Mouse (Mus musculus): Measurements from ENCODE around the gene Gm884. TPM values are rescaled to one million over a fixed set of nuclear protein-coding genes. Genes with fewer than 3 reads are reported as not detected.

The Gm884 gene
- total and polyA plus RNA-seq, 3 experiments, result not detected

- Histone ChIP-seq H3K27ac (ENCODE audit: control insufficient read depth, low read depth, low read length) (no peak overlapping the region), H3K9me3 (replicated peaks; ENCODE audit: insufficient read depth, low read length) (no peaks in the 10 kb centered on the region), H3K9ac (ENCODE audit: control insufficient read depth, low read depth, low read length, poor library complexity, severe bottlenecking) (no peak overlapping the region), H3K4me3 (ENCODE audit: control insufficient read depth in 1 of 2, insufficient read depth in 1 of 2, low read depth in 2 of 2, low read length in 2 of 2) (no peak overlapping the region), H3K36me3 (ENCODE audit: control insufficient read depth in 1 of 2, insufficient read depth in 2 of 2, low read length in 2 of 2) (no peaks in the 10 kb centered on the region), H3K4me1 (ENCODE audit: control insufficient read depth in 1 of 2, insufficient read depth in 2 of 2, low read length in 2 of 2) (no peaks in the 10 kb centered on the region), H3K27me3 (ENCODE audit: control insufficient read depth in 1 of 2, insufficient read depth in 2 of 2, low read length in 2 of 2) (peaks cover 10 to 12% of the 10 kb centered on the region in 2 experiments), H3K79me2 (ENCODE audit: control insufficient read depth, insufficient read depth, low read length, poor library complexity) (no peaks in the 10 kb centered on the region)
- TF ChIP-seq MEF2A (IDR thresholded peaks at IDR 0.05; ENCODE audit: extremely low read depth, insufficient replicate concordance, low read depth, low read length, poor library complexity, severe bottlenecking) (no peak), CTCF (IDR thresholded peaks at IDR 0.05 in 2 of 3, conservative IDR thresholded peaks at IDR 0.05 in 1 of 3; ENCODE audit: control insufficient read depth in 1 of 3, insufficient read depth in 1 of 3, low read depth in 2 of 3, low read length in 3 of 3, poor library complexity in 1 of 3, severe bottlenecking in 1 of 3) (no peak), UBTF (IDR thresholded peaks at IDR 0.05; ENCODE audit: borderline replicate concordance, insufficient read depth, low read depth, low read length) (no peak)
- DNase-seq (ENCODE audit: low read depth, low spot score), result no peak
Measured at GRCm38 (mm10) chr11:103658189-103658588, 37.2 kb upstream of the Gm884 start.

GRCm38 (mm10) chr11:103656520-103656919, 35.6 kb upstream of the Gm884 start:
- TF ChIP-seq SMC3 (IDR thresholded peaks at IDR 0.05; ENCODE audit: low read depth, low read length) (no peak), MAX (IDR thresholded peaks at IDR 0.05; ENCODE audit: low read length) (peak; percentile 35; the same call in 1 of the 2 replicates), MXI1 (IDR thresholded peaks at IDR 0.05; ENCODE audit: low read depth, low read length) (peak; percentile 63), SIN3A (IDR thresholded peaks at IDR 0.05; ENCODE audit: low read length) (peak; percentile 62)
- H3K9me3 ChIP-seq (replicated peaks; ENCODE audit: insufficient read depth, low read length), result no peaks in the 10 kb centered on the region
- no peaks in the 10 kb centered on the region for H3K36me3 ChIP-seq (ENCODE audit: control insufficient read depth in 1 of 2, insufficient read depth in 2 of 2, low read length in 2 of 2)
- no peak overlapping the region for H3K27ac ChIP-seq (ENCODE audit: control insufficient read depth, low read depth, low read length)
- H3K4me1 ChIP-seq (ENCODE audit: control insufficient read depth in 1 of 2, insufficient read depth in 2 of 2, low read length in 2 of 2), result no peaks in the 10 kb centered on the region
- H3K79me2 ChIP-seq (ENCODE audit: control insufficient read depth, insufficient read depth, low read length, poor library complexity), result no peaks in the 10 kb centered on the region
- no peak overlapping the region for H3K9ac ChIP-seq (ENCODE audit: control insufficient read depth, low read depth, low read length, poor library complexity, severe bottlenecking)
- peak; percentile 79 for DNase-seq (ENCODE audit: low read depth, low spot score)
- no peak overlapping the region for H3K4me3 ChIP-seq (ENCODE audit: control insufficient read depth in 1 of 2, insufficient read depth in 1 of 2, low read depth in 2 of 2, low read length in 2 of 2)
- H3K27me3 ChIP-seq (ENCODE audit: control insufficient read depth in 1 of 2, insufficient read depth in 2 of 2, low read length in 2 of 2), result peaks cover 10 to 12% of the 10 kb centered on the region in 2 experiments

DNA sequence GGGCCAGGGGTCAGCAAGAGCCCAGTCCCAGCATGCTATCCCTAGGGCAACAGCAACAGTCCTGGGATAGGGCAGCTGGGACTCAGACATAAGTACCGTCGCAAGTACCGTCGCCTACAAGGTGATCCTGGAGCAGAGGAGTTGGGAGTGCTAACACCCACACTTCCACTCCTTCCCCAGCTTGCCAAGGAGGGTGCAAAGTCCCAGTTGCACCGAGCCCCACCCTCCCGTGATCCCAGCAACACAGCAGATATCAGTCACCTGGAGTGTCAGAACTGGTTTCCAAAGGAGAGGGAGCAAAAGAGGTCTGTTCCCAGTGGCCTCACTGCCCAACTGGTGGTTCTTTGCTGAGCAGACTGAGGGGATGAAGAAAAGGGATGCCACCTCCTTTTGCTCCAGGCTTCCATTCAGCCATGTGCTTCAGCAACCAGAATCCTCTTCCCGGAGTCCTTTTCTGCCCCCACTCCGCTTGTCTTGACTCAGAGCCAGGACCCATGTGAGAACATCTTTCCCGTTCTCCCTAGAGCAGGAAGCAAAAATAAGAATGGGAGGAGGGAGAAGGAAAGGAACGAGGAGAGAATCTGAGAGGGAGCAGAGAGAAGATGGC, 32.5 kb upstream of the Gm884 start:
- no peak overlapping the region for H3K4me3 ChIP-seq (ENCODE audit: control insufficient read depth in 1 of 2, insufficient read depth in 1 of 2, low read depth in 2 of 2, low read length in 2 of 2)
- no peaks in the 10 kb centered on the region for H3K4me1 ChIP-seq (ENCODE audit: control insufficient read depth in 1 of 2, insufficient read depth in 2 of 2, low read length in 2 of 2)
- no peak overlapping the region for H3K27ac ChIP-seq (ENCODE audit: control insufficient read depth, low read depth, low read length)
- no peak for DNase-seq (ENCODE audit: low read depth, low spot score)
- no peaks in the 10 kb centered on the region for H3K36me3 ChIP-seq (ENCODE audit: control insufficient read depth in 1 of 2, insufficient read depth in 2 of 2, low read length in 2 of 2)
- TF ChIP-seq ETS1 (IDR thresholded peaks at IDR 0.05; ENCODE audit: low read depth, low read length) (no peak), EP300 (IDR thresholded peaks at IDR 0.05; ENCODE audit: low read depth in 1 of 2, low read length in 2 of 2) (no peak), SMC3 (IDR thresholded peaks at IDR 0.05; ENCODE audit: low read depth, low read length) (no peak), JUND (IDR thresholded peaks at IDR 0.05; ENCODE audit: low read depth, low read length) (no peak), RCOR1 (IDR thresholded peaks at IDR 0.05; ENCODE audit: low read depth, low read length) (no peak), NELFE (IDR thresholded peaks at IDR 0.05; ENCODE audit: low read depth, low read length) (no peak), CHD1 (IDR thresholded peaks at IDR 0.05; ENCODE audit: low read depth, low read length) (no peak)
- no peaks in the 10 kb centered on the region for H3K27me3 ChIP-seq (ENCODE audit: control insufficient read depth in 1 of 2, insufficient read depth in 2 of 2, low read length in 2 of 2)
- no peaks in the 10 kb centered on the region for H3K9me3 ChIP-seq (replicated peaks; ENCODE audit: insufficient read depth, low read length)
- no peak overlapping the region for H3K9ac ChIP-seq (ENCODE audit: control insufficient read depth, low read depth, low read length, poor library complexity, severe bottlenecking)
- H3K79me2 ChIP-seq (ENCODE audit: control insufficient read depth, insufficient read depth, low read length, poor library complexity), result no peaks in the 10 kb centered on the region
